Mouse (Mus musculus): Measurements from ENCODE around the gene Mc1r. TPM values are rescaled to one million over a fixed set of nuclear protein-coding genes. Genes with fewer than 3 reads are reported as not detected.

The Mc1r gene
- total and polyA plus RNA-seq, 3 experiments, result 0.04 TPM; not detected in 2

- H3K36me3 ChIP-seq (replicated peaks in 1 of 2; ENCODE audit: control insufficient read depth in 1 of 2, insufficient read depth in 1 of 2, low read length in 1 of 2), result peaks cover 38 to 80% of the 10 kb centered on the region in 2 experiments
- H3K9ac ChIP-seq (ENCODE audit: insufficient read depth, low read depth), result no peak overlapping the region
- in situ Hi-C loops (cut with MboI; ENCODE audit: low pct_ligation_motif_present, low pct_unique_long_range_greater_than_20kb, low sequenced_read_pairs) (no loop called here), dilution Hi-C loops (cut with MboI; ENCODE audit: extremely low pct_ligation_motif_present, extremely low pct_unique_long_range_greater_than_20kb, low sequenced_read_pairs) (no loop called here)
- H3K4me3 ChIP-seq (replicated peaks in 1 of 3; ENCODE audit: low read depth in 2 of 3, low read length in 2 of 3, poor library complexity in 1 of 3), result no peak overlapping the region
- no peaks in the 10 kb centered on the region for H3K27me3 ChIP-seq (replicated peaks)
- H3K79me2 ChIP-seq (replicated peaks; ENCODE audit: control insufficient read depth, extremely low read depth, insufficient read depth, poor library complexity, severe bottlenecking), result no peaks in the 10 kb centered on the region
- H3K4me2 ChIP-seq (ENCODE audit: insufficient read depth, low read depth, poor library complexity, severe bottlenecking), result no peak overlapping the region
- DNase-seq (ENCODE audit: extremely low read depth), result no peak
- H3K9me3 ChIP-seq (replicated peaks; ENCODE audit: low read length), result no peaks in the 10 kb centered on the region
- H3K4me1 ChIP-seq (ENCODE audit: control insufficient read depth in 1 of 2, insufficient read depth in 2 of 2), result peaks cover 0 to 3% of the 10 kb centered on the region in 2 experiments; a peak in 1 of 4 replicates
- TF ChIP-seq MYC (IDR thresholded peaks at IDR 0.05; ENCODE audit: low read depth, low read length), result no peak
- TF ChIP-seq USF1 (IDR thresholded peaks at IDR 0.05; ENCODE audit: low read depth, low read length), result no peak
- TF ChIP-seq MAFK (IDR thresholded peaks at IDR 0.05; ENCODE audit: insufficient replicate concordance, low read length), result no peak
- TF ChIP-seq ZKSCAN1 (IDR thresholded peaks at IDR 0.05; ENCODE audit: borderline replicate concordance, low read depth, low read length), result no peak
- no peak for TF ChIP-seq POLR2AphosphoS2 (IDR thresholded peaks at IDR 0.05; ENCODE audit: low read depth, low read length)
- no peak for TF ChIP-seq ETS1 (conservative IDR thresholded peaks at IDR 0.05; ENCODE audit: low read depth, low read length)
- no peak for TF ChIP-seq POLR2A (IDR thresholded peaks at IDR 0.05; ENCODE audit: low read depth, low read length)
- no peak for TF ChIP-seq ZC3H11A (IDR thresholded peaks at IDR 0.05; ENCODE audit: low read depth, low read length)
- TF ChIP-seq CTCF (conservative IDR thresholded peaks at IDR 0.05 in 1 of 2, IDR thresholded peaks at IDR 0.05 in 1 of 2; ENCODE audit: low read depth in 2 of 2, low read length in 2 of 2), result no peak
- no peak for TF ChIP-seq JUND (conservative IDR thresholded peaks at IDR 0.05; ENCODE audit: low read depth, low read length)
- no peak for TF ChIP-seq USF2 (conservative IDR thresholded peaks at IDR 0.05; ENCODE audit: low read depth, low read length)
- TF ChIP-seq MXI1 (IDR thresholded peaks at IDR 0.05; ENCODE audit: low read depth, low read length), result no peak
- no peak for TF ChIP-seq TCF12 (IDR thresholded peaks at IDR 0.05; ENCODE audit: low read depth, low read length)
- H3K27ac ChIP-seq (ENCODE audit: insufficient read depth, low read depth), result no peak overlapping the region
These were observed 47.0 kb downstream of the Mc1r start for GRCm38 (mm10) chr8:123453951-123454350.

DNA sequence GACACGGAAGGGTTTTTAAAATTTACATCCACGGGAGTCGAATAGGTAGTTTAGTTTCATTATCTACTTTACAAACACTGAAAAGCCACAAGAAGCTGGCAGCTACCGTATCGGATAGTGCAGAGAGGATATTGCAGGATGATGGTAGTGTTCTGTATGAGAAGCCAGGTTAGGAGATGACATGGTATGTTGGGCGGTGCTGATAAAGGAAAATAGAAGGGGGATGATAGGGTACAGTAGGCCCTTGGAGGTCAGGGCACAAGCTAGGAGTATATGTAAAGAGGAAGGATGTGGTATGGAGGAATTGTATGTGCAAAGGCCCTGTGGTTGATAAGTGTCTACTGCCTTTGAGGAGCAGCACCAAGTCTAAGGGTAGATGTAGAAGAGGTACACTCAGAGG is 47.7 kb downstream of the Mc1r start:
- Histone ChIP-seq H3K4me3 (replicated peaks in 1 of 3; ENCODE audit: low read depth in 2 of 3, low read length in 2 of 3, poor library complexity in 1 of 3) (no peak overlapping the region), H3K4me2 (ENCODE audit: insufficient read depth, low read depth, poor library complexity, severe bottlenecking) (no peak overlapping the region), H3K27me3 (replicated peaks) (no peaks in the 10 kb centered on the region), H3K9me3 (replicated peaks; ENCODE audit: low read length) (no peaks in the 10 kb centered on the region), H3K27ac (ENCODE audit: insufficient read depth, low read depth) (no peak overlapping the region), H3K4me1 (ENCODE audit: control insufficient read depth in 1 of 2, insufficient read depth in 2 of 2) (peaks cover 0 to 3% of the 10 kb centered on the region in 2 experiments; a peak in 1 of 4 replicates), H3K36me3 (replicated peaks in 1 of 2; ENCODE audit: control insufficient read depth in 1 of 2, insufficient read depth in 1 of 2, low read length in 1 of 2) (peaks cover 44 to 82% of the 10 kb centered on the region in 2 experiments), H3K9ac (ENCODE audit: insufficient read depth, low read depth) (no peak overlapping the region), H3K79me2 (replicated peaks; ENCODE audit: control insufficient read depth, extremely low read depth, insufficient read depth, poor library complexity, severe bottlenecking) (no peaks in the 10 kb centered on the region)
- TF ChIP-seq MYC (IDR thresholded peaks at IDR 0.05; ENCODE audit: low read depth, low read length), result no peak
- dilution Hi-C loops (cut with MboI; ENCODE audit: extremely low pct_ligation_motif_present, extremely low pct_unique_long_range_greater_than_20kb, low sequenced_read_pairs), result no loop called here
- in situ Hi-C loops (cut with MboI; ENCODE audit: low pct_ligation_motif_present, low pct_unique_long_range_greater_than_20kb, low sequenced_read_pairs), result no loop called here
- DNase-seq (ENCODE audit: extremely low read depth), result no peak

Other genes with a start within 250 kb of the Mc1r start
- 0.25 and 0.68 TPM in 2 replicates for gene Sult5a1, start 248.8 kb upstream of the Mc1r start, total RNA-seq (2012; rRNA removed)
- not detected in 2 replicates for gene Sult5a1, start 248.8 kb upstream of the Mc1r start, total RNA-seq (2014; rRNA removed)
- gene Sult5a1, start 248.8 kb upstream of the Mc1r start, polyA plus RNA-seq (2012; ENCODE audit: insufficient read length, low read depth), result not detected in 2 replicates
- gene Dpep1, start 220.9 kb upstream of the Mc1r start, total RNA-seq (2012; rRNA removed), result not detected in 2 replicates
- not detected in 2 replicates for gene Dpep1, start 220.9 kb upstream of the Mc1r start, total RNA-seq (2014; rRNA removed)
- not detected in 2 replicates for gene Dpep1, start 220.9 kb upstream of the Mc1r start, polyA plus RNA-seq (2012; ENCODE audit: insufficient read length, low read depth)
- gene Chmp1a, start 194.3 kb upstream of the Mc1r start, total RNA-seq (2012; rRNA removed), result 69.5 and 103 TPM in 2 replicates
- gene Chmp1a, start 194.3 kb upstream of the Mc1r start, total RNA-seq (2014; rRNA removed), result 80.8 and 83.2 TPM in 2 replicates
- gene Chmp1a, start 194.3 kb upstream of the Mc1r start, polyA plus RNA-seq (2012; ENCODE audit: insufficient read length, low read depth), result 67.0 and 67.5 TPM in 2 replicates
- 0.38 and 0.46 TPM in 2 replicates for gene Spata33, start 194.3 kb upstream of the Mc1r start, total RNA-seq (2012; rRNA removed)
- gene Spata33, start 194.3 kb upstream of the Mc1r start, total RNA-seq (2014; rRNA removed), result 0.35 and 0.36 TPM in 2 replicates
- gene Spata33, start 194.3 kb upstream of the Mc1r start, polyA plus RNA-seq (2012; ENCODE audit: insufficient read length, low read depth), result 0.41 and 0.44 TPM in 2 replicates
- 33.7 and 35.7 TPM in 2 replicates for gene Cdk10, start 182.3 kb upstream of the Mc1r start, total RNA-seq (2012; rRNA removed)
- 24.8 and 28.6 TPM in 2 replicates for gene Cdk10, start 182.3 kb upstream of the Mc1r start, total RNA-seq (2014; rRNA removed)
- gene Cdk10, start 182.3 kb upstream of the Mc1r start, polyA plus RNA-seq (2012; ENCODE audit: insufficient read length, low read depth), result 33.9 and 38.0 TPM in 2 replicates
- 2.1 and 2.3 TPM in 2 replicates for gene Spata2l, start 170.9 kb upstream of the Mc1r start, total RNA-seq (2012; rRNA removed)
- 0.63 and 0.95 TPM in 2 replicates for gene Spata2l, start 170.9 kb upstream of the Mc1r start, total RNA-seq (2014; rRNA removed)
- 1.4 and 1.9 TPM in 2 replicates for gene Spata2l, start 170.9 kb upstream of the Mc1r start, polyA plus RNA-seq (2012; ENCODE audit: insufficient read length, low read depth)
- gene Zfp276, start 152.9 kb upstream of the Mc1r start, total RNA-seq (2012; rRNA removed), result 9.6 and 10.2 TPM in 2 replicates
- 5.5 and 5.9 TPM in 2 replicates for gene Zfp276, start 152.9 kb upstream of the Mc1r start, total RNA-seq (2014; rRNA removed)
- 8.7 and 9.2 TPM in 2 replicates for gene Zfp276, start 152.9 kb upstream of the Mc1r start, polyA plus RNA-seq (2012; ENCODE audit: insufficient read length, low read depth)
- gene Vps9d1, start 152.8 kb upstream of the Mc1r start, total RNA-seq (2012; rRNA removed), result 5.2 and 5.5 TPM in 2 replicates
- 2.8 and 3.1 TPM in 2 replicates for gene Vps9d1, start 152.8 kb upstream of the Mc1r start, total RNA-seq (2014; rRNA removed)
- 6.3 and 9.7 TPM in 2 replicates for gene Vps9d1, start 152.8 kb upstream of the Mc1r start, polyA plus RNA-seq (2012; ENCODE audit: insufficient read length, low read depth)
- gene Fanca, start 88.5 kb upstream of the Mc1r start, total RNA-seq (2012; rRNA removed), result 39.2 and 50.7 TPM in 2 replicates
- gene Fanca, start 88.5 kb upstream of the Mc1r start, total RNA-seq (2014; rRNA removed), result 21.9 and 26.7 TPM in 2 replicates
- gene Fanca, start 88.5 kb upstream of the Mc1r start, polyA plus RNA-seq (2012; ENCODE audit: insufficient read length, low read depth), result 57.8 and 60.6 TPM in 2 replicates
- gene Spire2, start 74.4 kb upstream of the Mc1r start, total RNA-seq (2012; rRNA removed), result 2.3 and 2.9 TPM in 2 replicates
- 0.96 and 1.1 TPM in 2 replicates for gene Spire2, start 74.4 kb upstream of the Mc1r start, total RNA-seq (2014; rRNA removed)
- gene Spire2, start 74.4 kb upstream of the Mc1r start, polyA plus RNA-seq (2012; ENCODE audit: insufficient read length, low read depth), result 2.3 and 2.6 TPM in 2 replicates
- 142 and 168 TPM in 2 replicates for gene Tcf25, start 33.4 kb upstream of the Mc1r start, total RNA-seq (2012; rRNA removed)
- 204 and 207 TPM in 2 replicates for gene Tcf25, start 33.4 kb upstream of the Mc1r start, total RNA-seq (2014; rRNA removed)
- gene Tcf25, start 33.4 kb upstream of the Mc1r start, polyA plus RNA-seq (2012; ENCODE audit: insufficient read length, low read depth), result 393 and 396 TPM in 2 replicates
- 1.8 and 3.1 TPM in 2 replicates for gene Tubb3, start 4.3 kb downstream of the Mc1r start, total RNA-seq (2012; rRNA removed)
- gene Tubb3, start 4.3 kb downstream of the Mc1r start, total RNA-seq (2014; rRNA removed), result 1.3 and 2.2 TPM in 2 replicates
- 1.8 and 2.6 TPM in 2 replicates for gene Tubb3, start 4.3 kb downstream of the Mc1r start, polyA plus RNA-seq (2012; ENCODE audit: insufficient read length, low read depth)
- gene Def8, start 16.4 kb downstream of the Mc1r start, total RNA-seq (2012; rRNA removed), result 19.9 and 20.9 TPM in 2 replicates
- gene Def8, start 16.4 kb downstream of the Mc1r start, total RNA-seq (2014; rRNA removed), result 16.8 and 17.9 TPM in 2 replicates
- 22.4 and 23.3 TPM in 2 replicates for gene Def8, start 16.4 kb downstream of the Mc1r start, polyA plus RNA-seq (2012; ENCODE audit: insufficient read length, low read depth)
- gene Afg3l1, start 70.8 kb downstream of the Mc1r start, total RNA-seq (2012; rRNA removed), result 36.0 and 36.2 TPM in 2 replicates
- gene Afg3l1, start 70.8 kb downstream of the Mc1r start, total RNA-seq (2014; rRNA removed), result 16.4 and 20.3 TPM in 2 replicates
- 47.6 and 48.0 TPM in 2 replicates for gene Afg3l1, start 70.8 kb downstream of the Mc1r start, polyA plus RNA-seq (2012; ENCODE audit: insufficient read length, low read depth)
- gene Dbndd1, start 108.4 kb downstream of the Mc1r start, total RNA-seq (2012; rRNA removed), result 0.38 and 0.55 TPM in 2 replicates
- not detected in 2 replicates for gene Dbndd1, start 108.4 kb downstream of the Mc1r start, total RNA-seq (2014; rRNA removed)
- 2.1 and 2.5 TPM in 2 replicates for gene Dbndd1, start 108.4 kb downstream of the Mc1r start, polyA plus RNA-seq (2012; ENCODE audit: insufficient read length, low read depth)
- 15.2 and 18.5 TPM in 2 replicates for gene Gas8, start 111.7 kb downstream of the Mc1r start, total RNA-seq (2012; rRNA removed)
- gene Gas8, start 111.7 kb downstream of the Mc1r start, total RNA-seq (2014; rRNA removed), result 6.0 and 8.3 TPM in 2 replicates
- gene Gas8, start 111.7 kb downstream of the Mc1r start, polyA plus RNA-seq (2012; ENCODE audit: insufficient read length, low read depth), result 22.0 and 28.7 TPM in 2 replicates
- 0.08 TPM in 1 of 2 replicates, not detected in the other for gene Rhou, start 246.8 kb downstream of the Mc1r start, total RNA-seq (2012; rRNA removed)
- gene Rhou, start 246.8 kb downstream of the Mc1r start, total RNA-seq (2014; rRNA removed), result not detected in 2 replicates
- gene Rhou, start 246.8 kb downstream of the Mc1r start, polyA plus RNA-seq (2012; ENCODE audit: insufficient read length, low read depth), result 0.16 TPM in 1 of 2 replicates, not detected in the other